Mouse (Mus musculus) brain, embryonic 14.5 days (tissue): ENCODE measurements at regions not wholly inside any gene's neighbourhood (a gene's known extent, or its start where the extent isn't known, plus 50 kb on each side); places are given as distances from the start of the nearest gene placed in this dataset.

Source experiments
- CTCF ChIP-seq: fragments of 200-500 bp; IDR thresholded peaks from 2 replicates; pipeline ENCODE4 v1.5.1; 2012; ENCODE audit warnings: inconsistent platforms, mild to moderate bottlenecking, moderate library complexity, borderline replicate concordance; ENCODE audit not compliant: insufficient read depth, insufficient read length; ENCODE audit errors: extremely low read depth
- POLR2A ChIP-seq: fragments of 200-500 bp; IDR thresholded peaks from 2 replicates; pipeline ENCODE4 v1.6.1; 2012; ENCODE audit warnings: mild to moderate bottlenecking, inconsistent platforms, borderline replicate concordance; ENCODE audit not compliant: poor library complexity, insufficient read depth, insufficient read length, severe bottlenecking; ENCODE audit errors: extremely low read depth

GRCm38 (mm10) chr11:18014610-18015009, 60.9 kb upstream of the Etaa1 start:
- TF ChIP-seq CTCF (no peak), POLR2A (no peak)
